Mouse (Mus musculus) small intestine, adult 10 weeks (tissue): Measurements from ENCODE around the gene Pa2g4. TPM values are rescaled to one million over a fixed set of nuclear protein-coding genes. Genes with fewer than 3 reads are reported as not detected.

Experiments
- polyA plus RNA-seq: library from polyadenylated mRNA; stranded (reverse); fragments of 350-450 nt; fragmentation: Illumina TruSeq; extraction: RNeasy Lipid Tissue Mini Kit (QIAGEN cat#74804); gene quantifications from one replicate; pipeline ENCODE4 v1.2.3, GENCODE M21; 2014; ENCODE audit warnings: low replicate concordance

The Pa2g4 gene
- polyA plus RNA-seq = 72.6 TPM

DNA sequence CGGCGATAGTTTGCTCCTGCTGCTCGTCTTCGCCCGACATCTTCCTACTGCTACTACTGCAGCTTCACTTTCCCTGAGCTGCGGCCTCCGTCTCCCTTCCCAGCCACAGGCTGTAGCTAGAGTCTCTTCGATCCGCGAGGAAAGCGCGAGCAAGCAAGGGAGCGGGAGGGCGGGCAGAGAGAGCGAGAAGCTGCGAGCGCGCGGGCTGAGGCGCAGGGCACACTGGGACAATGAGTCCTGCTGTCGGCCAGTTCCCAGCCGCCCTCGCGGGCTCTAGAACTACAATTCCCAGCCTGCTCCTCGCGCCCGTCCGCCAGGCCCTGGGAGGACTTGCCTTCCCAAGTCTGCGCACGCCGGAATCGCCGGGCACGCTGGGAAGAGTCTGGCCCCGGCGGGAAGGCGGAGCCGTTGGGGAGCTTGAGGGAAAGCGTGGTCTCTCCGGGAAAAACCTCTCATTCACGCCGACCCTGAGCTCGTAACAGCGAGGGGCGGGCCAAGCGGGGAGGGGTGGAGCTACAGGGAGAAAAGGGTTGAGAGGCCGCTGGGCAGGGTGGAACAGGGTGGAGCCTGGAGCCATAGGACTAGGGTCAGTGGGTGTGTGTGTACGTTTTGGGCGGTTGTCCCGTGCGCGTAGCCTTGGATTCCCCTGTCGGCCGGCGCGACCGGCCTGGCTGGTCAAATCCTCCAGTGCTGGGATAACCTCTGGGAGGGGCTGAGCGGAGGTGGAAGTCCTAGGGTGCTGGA is at the start of gene Pa2g4:
Gene Pa2g4, minus strand, starts transcription at position 200 of the 744 bp plus-strand sequence.

GRCm38 (mm10) chr10:128589464-128590192 is 23.8 kb upstream of the Pa2g4 start, which contains the start of gene Erbb3:
TSS of gene Erbb3 (minus strand) at chr10:128589652.

DNA sequence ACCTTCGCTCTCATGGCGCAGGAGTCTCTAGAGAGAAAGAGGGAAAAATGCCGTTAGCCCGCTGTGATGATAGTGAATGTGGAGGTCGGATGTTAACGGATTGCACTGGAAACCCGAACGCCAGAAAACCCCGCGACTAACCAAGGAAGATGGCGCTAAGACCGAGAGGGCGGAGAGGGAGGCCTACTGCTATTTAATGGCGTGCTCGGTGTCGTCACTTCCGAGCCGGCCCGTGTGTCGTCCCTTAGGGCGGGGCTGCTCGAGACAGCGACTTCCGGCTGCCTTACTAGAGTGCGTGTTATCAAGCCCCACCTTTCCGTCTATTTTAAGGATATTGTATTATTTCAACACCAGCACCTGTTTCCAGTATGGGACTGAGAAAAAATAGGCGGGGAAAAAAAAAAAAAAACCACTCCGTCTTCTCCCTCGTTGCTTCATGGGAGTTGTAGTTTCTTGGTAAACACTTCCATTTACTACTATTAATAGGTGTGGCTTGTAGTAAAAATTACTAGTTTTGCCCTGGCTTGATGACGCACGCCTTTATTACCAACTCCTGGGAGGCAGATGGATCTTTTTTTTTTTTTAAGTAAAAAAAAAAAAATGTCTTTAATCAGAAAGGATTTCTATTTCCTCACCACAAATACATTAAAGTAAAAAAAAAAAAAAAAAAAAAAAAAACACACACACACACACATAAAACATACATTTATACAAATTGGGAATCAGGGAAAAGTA is 16.7 kb downstream of the Pa2g4 start, which contains the start of gene Rpl41:
Gene Rpl41, minus strand, starts transcription at position 359 of the 735 bp plus-strand sequence.

GRCm38 (mm10) chr10:128547361-128548032 is 18.3 kb downstream of the Pa2g4 start, which contains the start of gene Zc3h10:
TSS of gene Zc3h10 (minus strand) at chr10:128547774.

DNA sequence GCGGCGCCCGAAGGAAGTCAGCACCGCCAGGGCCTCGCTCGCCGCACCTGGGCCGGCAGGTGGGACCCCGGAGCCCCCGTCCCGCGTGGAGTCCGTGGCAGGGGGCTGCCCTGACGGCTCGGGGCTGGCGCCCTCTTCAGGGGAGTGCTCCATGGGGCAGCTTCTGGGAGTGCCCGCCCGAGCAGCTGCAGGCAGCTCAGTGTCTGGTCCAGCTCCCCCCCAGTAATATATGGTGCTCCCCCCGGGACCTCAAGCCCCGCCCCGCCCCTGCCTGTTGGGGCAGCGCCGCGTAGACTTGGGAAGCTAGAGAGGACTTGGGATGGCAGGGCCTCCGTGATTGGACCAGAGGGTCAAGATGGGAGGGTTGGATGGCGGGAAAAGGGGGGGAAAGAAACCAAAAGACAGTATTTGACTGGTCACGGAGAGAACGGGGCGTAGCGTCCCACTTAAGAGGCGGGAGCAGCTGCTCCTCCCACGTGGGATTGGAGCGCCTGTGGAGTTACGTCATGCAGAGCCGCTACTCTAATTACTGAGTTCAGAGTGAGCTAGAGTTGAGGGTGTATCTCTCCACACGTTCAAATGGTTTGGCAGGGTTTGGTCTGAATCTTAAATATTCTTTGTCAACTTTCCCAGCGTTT is 40.0 kb downstream of the Pa2g4 start, which contains the start of gene Esyt1:
Gene Esyt1, minus strand, starts transcription at position 201 of the 638 bp plus-strand sequence.

Other genes with a start within 250 kb of the Pa2g4 start
- gene Cnpy2, start 243.5 kb downstream of the Pa2g4 start, polyA plus RNA-seq = 20.6 TPM
- gene Cs, start 228.3 kb downstream of the Pa2g4 start, polyA plus RNA-seq = 247 TPM
- 13.4 TPM for gene Coq10a, start 197.0 kb downstream of the Pa2g4 start, polyA plus RNA-seq
- gene Ankrd52, start 188.9 kb downstream of the Pa2g4 start, polyA plus RNA-seq = 4.7 TPM
- 0.78 TPM for gene Slc39a5, start 164.8 kb downstream of the Pa2g4 start, polyA plus RNA-seq
- 10.6 TPM for gene Nabp2, start 154.5 kb downstream of the Pa2g4 start, polyA plus RNA-seq
- gene Rnf41, start 154.3 kb downstream of the Pa2g4 start, polyA plus RNA-seq = 5.2 TPM
- 35.8 TPM for gene Smarcc2, start 106.7 kb downstream of the Pa2g4 start, polyA plus RNA-seq
- 27.1 TPM for gene Myl6, start 71.8 kb downstream of the Pa2g4 start, polyA plus RNA-seq
- not detected for gene Myl6b, start 67.3 kb downstream of the Pa2g4 start, polyA plus RNA-seq
- 1.9 TPM for gene Esyt1, start 40.1 kb downstream of the Pa2g4 start, polyA plus RNA-seq
- gene Zc3h10, start 18.2 kb downstream of the Pa2g4 start, polyA plus RNA-seq = 0.85 TPM
- 15.5 TPM for gene Rpl41, start 16.7 kb downstream of the Pa2g4 start, polyA plus RNA-seq
- gene Erbb3, start 23.7 kb upstream of the Pa2g4 start, polyA plus RNA-seq = 157 TPM
- 7.5 TPM for gene Rps26, start 60.8 kb upstream of the Pa2g4 start, polyA plus RNA-seq
- 0.41 TPM for gene Ikzf4, start 80.0 kb upstream of the Pa2g4 start, polyA plus RNA-seq
- gene Suox, start 108.1 kb upstream of the Pa2g4 start, polyA plus RNA-seq = 2.4 TPM
- 70.4 TPM for gene Rab5b, start 130.3 kb upstream of the Pa2g4 start, polyA plus RNA-seq
- not detected for gene Pmel, start 138.2 kb upstream of the Pa2g4 start, polyA plus RNA-seq
- 14.3 TPM for gene Cdk2, start 139.0 kb upstream of the Pa2g4 start, polyA plus RNA-seq
- gene Dgka, start 178.9 kb upstream of the Pa2g4 start, polyA plus RNA-seq = 41.2 TPM
- 0.89 TPM for gene Pym1, start 181.9 kb upstream of the Pa2g4 start, polyA plus RNA-seq
- gene Mmp19, start 224.9 kb upstream of the Pa2g4 start, polyA plus RNA-seq = 2.0 TPM
- gene Dnajc14, start 238.1 kb upstream of the Pa2g4 start, polyA plus RNA-seq = 39.9 TPM
- gene Tmem198b, start 238.4 kb upstream of the Pa2g4 start, polyA plus RNA-seq = 3.1 TPM